Mouse (Mus musculus) 416B (cell line): Measurements from ENCODE around the gene Hmgxb4.

Source experiments
- DNase-seq: peaks from one replicate; pipeline ENCODE4 v3.0.0; 2011; ENCODE audit warnings: low read depth

Gene Hmgxb4

GRCm38 (mm10) chr8:75071627-75072346 lies 78.6 kb downstream of the Hmgxb4 start:
- peak; percentile 88 for DNase-seq

GRCm38 (mm10) chr8:75074876-75075275 lies 81.7 kb downstream of the Hmgxb4 start:
- DNase-seq: no peak

- no peak for DNase-seq
These were observed 85.1 kb downstream of the Hmgxb4 start for GRCm38 (mm10) chr8:75078215-75078614.

- no peak for DNase-seq
These were observed 85.7 kb downstream of the Hmgxb4 start for GRCm38 (mm10) chr8:75078851-75079250.
